Mouse (Mus musculus): Measurements from ENCODE around the gene Pde6d. TPM values are rescaled to one million over a fixed set of nuclear protein-coding genes. Genes with fewer than 3 reads are reported as not detected.
A peak's percentile ranks its signal among the peaks of the same experiment; 100 is the strongest.

Gene Pde6d
- 10 to 100 TPM; 40.3 to 44.5 TPM for total RNA-seq (2021)
- long read RNA-seq, experiment 1, transcript Pde6d-201 (5 exons, 1,159 nt) = major isoform, 65 of 71 reads
- long read RNA-seq, experiment 1, partial matches to known transcripts = 0 of 71 reads
- long read RNA-seq, experiment 1, other reads (novel, unspliced or antisense) = 6 of 71 reads
- long read RNA-seq, experiment 2, transcript Pde6d-201 (5 exons, 1,159 nt) = major isoform, 44 of 48 reads
- long read RNA-seq, experiment 2, partial matches to known transcripts = 0 of 48 reads
- long read RNA-seq, experiment 2, other reads (novel, unspliced or antisense) = 4 of 48 reads

DNA sequence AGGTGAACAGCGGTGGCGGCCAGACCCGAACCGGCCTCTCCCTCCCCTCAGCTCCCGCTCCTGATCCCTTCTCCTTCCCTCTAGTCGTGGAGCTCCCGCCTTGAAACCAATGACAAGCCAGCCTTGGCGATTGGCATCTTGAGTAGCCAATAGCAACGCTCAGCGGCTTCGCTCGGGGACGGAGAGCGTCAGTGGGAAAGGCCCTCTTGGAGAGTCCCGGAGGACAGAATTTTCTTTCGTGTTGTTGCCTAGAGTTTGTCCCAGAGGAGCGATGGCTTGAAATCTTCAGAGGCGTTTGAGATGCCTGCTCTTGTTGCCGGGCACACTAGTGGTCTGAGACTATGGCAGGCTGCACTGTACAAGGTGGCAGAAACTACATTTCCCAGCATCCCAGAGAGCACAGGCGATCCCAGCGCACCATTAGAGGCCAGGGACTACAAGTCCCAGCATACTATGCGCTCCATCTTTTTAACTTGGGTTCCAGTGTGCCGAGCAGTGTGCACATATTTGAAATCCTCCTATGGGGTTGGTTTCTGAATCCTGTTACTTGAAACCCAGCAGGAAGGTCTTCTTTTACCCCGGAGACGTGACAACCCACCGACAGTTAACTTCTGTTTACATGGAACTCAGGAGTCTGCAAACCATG lies at the start of gene Pde6d, which contains the start of gene Cops7b:
Pde6d (minus strand) TSS at position 179 of the 646 bp plus-strand sequence.
Cops7b (plus strand) TSS at position 454 of the 646 bp plus-strand sequence.
- DNase-seq = peak; percentile 96
- intact Hi-C loops (cut with DNase I) = no loop called here

DNA sequence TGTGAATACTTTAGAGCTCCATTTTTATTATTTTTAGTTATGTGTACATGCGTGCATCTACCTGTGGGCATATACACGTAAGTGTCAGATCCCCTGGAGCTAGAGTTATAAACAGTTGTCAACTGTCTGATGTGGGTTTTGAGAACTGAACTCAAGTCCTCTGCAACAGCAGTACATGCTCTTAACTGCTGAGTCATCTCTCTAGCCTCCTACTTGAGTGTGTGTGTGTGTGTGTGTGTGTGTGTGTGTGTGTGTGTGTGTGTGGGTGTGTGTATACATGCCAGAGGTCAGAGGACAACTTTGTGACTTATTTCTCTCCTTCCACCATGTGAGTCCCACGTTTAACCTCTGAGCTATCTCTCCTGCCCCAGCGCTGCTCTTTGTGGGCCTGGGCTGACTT lies 48.1 kb upstream of the Pde6d start:
- DNase-seq = no peak
- intact Hi-C loops (cut with DNase I) = no loop called here

DNA sequence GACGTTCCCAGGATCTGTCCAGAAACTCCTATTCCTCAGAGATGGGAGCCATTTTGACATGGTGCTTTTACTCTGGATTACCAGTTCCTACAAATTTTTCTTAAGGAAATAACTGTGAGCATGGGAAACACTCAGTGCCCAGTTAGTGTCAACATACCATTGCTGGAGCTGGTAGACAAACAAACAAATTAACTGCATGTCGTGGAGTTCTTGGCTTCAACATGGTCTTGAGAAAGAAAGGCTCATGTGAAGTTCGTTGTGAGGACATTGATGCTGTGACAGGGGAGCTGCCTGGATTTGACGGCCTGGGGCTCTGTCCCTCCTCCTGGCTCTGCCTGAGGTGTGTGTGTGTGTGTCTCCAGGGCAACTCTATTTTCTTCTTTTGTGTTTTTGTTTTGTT lies 47.5 kb upstream of the Pde6d start:
- intact Hi-C loops (cut with DNase I) = no loop called here
- no peak for DNase-seq

DNA sequence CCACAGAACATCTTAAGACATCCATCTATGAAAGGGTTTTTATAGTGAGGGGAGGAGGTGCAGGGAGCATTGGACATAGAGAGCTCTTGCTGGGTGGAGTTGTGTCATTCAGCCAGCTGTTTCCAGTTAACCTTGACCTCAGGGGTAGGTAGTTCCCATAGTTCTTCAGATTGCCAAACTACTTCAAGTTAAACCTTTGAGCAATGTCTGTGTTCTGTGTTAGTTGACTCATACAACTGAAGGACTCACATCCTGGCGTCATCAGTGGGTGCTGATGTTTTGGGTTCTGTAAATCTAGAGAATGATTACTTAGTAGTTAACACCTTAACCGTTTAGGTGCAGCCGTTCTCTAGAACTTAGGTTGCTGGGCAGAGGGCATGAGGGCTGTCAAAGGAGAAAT lies 45.8 kb upstream of the Pde6d start:
- intact Hi-C loops (cut with DNase I) = no loop called here
- no peak for DNase-seq

DNA sequence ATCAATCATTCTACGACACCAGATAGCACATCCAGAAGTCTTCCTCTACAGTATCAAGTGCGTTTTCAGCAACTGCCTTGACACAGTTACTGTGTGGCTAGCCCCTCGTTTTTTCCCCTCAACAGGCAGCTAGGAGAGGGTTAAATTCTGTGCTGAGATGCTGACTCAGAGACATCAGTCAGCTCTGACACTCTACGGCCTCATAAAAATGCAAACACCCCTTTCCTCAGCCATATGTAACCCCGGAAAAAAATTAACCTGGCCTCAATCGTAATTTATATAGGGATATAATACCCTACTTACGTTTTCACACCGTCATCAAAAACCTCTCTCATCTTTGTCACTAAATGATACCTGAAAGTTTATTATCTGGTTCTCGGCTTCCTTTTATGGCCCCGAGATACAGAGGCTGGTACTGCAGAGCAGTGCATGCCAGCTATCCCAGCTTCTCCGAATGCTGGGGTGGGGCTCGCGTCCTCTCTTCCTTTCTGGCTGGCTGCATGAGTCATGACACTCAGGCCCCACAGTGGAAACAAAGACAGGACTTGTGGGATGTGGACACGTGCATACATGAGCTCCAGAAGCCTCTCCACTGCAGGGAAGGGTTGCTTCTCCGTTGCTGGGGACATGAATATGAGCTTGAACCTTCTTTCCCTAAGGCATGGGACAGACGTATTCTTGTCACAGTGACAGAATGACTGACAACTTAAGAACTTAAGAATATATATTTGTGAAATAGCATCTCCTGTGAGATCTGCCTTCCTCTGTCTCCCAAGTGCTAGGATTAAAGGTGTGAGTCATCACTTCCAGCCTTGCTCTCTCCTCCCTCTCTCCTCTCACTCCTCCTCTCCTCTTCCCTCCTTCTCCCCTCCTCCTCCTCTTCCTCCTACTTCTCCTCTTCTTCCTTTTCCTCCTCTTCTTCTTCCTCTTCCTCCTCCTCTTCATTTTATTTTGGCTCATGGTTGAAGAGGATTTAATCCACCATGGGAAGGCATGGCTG lies 40.9 kb upstream of the Pde6d start:
- no peak for DNase-seq
- intact Hi-C loops (cut with DNase I) = no loop called here

DNA sequence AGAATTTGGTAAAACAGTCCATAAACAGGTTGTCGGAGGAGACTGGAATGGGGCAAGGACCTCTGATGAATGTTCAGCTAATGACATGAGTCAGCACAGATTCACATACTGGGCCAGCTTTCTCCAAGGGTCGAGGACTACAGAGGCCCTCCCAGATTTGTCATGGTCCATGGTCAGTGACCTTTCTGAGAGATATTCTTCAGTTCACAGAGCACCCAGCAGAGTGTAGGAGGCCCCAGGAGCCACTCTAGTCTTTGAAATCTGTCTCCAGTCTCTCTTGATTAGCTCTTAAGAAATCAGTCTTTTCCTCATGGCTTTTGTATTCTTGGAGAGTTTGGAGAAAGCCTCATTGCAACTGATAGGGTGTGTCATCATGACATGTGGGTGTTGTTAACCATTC lies 39.9 kb upstream of the Pde6d start:
- DNase-seq = no peak
- intact Hi-C loops (cut with DNase I) = no loop called here

DNA sequence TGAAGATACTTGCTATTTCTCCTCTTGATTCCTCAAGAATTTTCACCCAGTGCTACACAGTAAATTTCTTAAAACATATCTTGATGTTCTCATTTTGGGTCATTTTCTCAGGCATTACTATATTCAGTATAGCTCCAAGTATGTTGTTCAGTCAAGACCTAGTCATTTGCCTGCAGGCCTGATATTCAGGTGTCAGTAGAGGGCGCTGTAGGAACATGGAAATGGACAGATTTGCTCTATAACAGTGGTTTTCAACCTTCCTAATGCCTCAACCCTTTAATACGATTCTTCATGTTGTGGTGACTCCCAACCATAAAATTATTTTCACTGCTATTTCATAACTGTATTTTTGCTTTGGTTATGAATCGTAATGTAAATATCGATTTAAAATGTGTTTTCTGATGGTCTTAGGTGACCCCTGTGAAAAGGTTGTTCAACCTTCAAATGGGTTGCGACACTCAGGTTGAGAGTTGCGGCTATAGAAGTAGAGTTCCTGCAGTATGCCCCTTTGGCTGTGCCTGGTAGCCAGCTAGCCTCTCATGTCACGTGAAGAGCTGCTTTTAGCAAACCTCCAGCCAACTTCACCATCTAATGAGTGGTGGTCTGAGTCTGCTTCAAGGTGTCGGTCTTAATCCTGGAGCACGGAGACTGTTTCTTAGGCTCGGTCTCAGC lies 36.2 kb upstream of the Pde6d start:
- intact Hi-C loops (cut with DNase I) = loop anchor here (1.0 to 5.0 kb wide), 2 partner anchors 424 to 569 kb away; no protein-coding TSS in a partner anchor

DNA sequence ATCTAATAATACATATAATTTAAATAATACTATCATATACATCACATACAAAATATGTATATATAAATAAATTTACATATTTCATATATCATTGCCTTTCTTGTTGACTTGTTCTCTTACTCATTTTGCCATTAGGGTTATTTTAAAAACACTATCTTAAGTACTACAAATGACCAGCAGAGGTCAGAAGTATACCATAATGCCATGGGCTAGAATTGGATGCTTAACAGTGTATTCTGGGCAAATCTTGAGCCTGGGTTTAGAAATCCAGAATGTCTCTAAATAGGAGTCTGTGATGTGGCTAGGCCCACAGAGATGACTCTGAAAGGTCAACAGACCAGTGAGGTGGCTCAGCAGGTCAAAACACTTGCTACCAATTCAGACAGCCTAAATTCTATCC lies 31.8 kb upstream of the Pde6d start:
- DNase-seq = no peak
- intact Hi-C loops (cut with DNase I) = no loop called here

More for the DNA sequence above, 36.2 kb upstream of the Pde6d start:
- DNase-seq = peak; percentile 44 to 78

DNA sequence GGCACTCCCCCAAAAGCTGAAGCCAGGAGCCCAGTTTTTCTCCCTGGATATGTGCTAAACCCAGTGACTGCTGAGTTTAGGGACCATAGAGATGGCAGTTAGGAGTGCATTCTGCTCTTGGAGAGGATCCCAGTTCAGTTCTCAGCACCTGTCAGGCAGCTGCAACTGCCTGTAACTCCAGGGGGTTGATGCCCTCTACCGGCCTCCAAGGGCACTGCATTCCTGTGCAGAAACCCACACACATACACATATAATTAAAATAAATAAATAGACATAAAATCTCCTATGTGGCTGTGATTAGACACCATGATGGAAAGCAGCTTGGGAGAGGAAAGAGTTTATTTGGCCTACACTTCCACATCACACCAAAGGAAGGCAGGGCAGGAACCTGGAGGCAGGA lies 29.7 kb upstream of the Pde6d start:
- intact Hi-C loops (cut with DNase I) = no loop called here
- no peak for DNase-seq

DNA sequence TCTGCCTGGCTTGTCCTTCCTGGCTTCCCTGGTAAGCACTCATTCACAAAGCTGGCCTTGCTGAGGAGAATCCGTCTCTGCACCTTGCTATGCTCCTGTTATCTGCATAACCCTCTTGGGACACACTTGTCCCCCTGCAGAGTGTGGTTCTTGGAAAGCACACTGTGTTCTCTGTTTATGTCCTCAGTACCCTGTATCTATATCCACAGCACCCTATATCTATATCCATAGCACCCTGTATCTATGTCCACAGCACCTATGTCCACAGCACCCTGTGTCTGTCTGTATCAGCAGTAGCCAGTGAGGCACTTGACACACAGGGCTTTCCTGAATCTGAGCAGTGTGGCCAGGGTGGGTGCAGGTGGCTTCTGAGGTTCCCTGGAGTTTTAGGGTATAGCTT lies 28.5 kb upstream of the Pde6d start:
- DNase-seq = no peak
- intact Hi-C loops (cut with DNase I) = no loop called here

DNA sequence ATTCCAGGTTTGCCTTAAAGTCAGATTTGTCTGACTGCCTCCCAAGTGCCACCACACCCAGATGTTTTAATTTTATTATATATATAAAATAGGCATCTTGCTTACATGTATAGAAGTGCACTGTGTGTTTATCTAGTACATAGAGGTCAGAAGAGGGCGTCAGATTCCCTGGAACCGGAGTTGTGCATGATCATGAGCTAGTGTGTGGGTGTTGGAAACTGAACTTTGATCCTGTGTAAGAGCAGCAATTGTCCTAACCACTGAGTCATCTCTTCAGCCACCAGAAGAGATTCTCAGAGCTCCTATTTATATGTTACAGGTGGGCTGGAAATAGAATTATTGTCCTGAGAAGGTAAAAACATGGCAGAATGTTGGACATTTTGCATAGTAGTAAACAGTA lies 17.7 kb upstream of the Pde6d start:
- intact Hi-C loops (cut with DNase I) = no loop called here
- DNase-seq = no peak

DNA sequence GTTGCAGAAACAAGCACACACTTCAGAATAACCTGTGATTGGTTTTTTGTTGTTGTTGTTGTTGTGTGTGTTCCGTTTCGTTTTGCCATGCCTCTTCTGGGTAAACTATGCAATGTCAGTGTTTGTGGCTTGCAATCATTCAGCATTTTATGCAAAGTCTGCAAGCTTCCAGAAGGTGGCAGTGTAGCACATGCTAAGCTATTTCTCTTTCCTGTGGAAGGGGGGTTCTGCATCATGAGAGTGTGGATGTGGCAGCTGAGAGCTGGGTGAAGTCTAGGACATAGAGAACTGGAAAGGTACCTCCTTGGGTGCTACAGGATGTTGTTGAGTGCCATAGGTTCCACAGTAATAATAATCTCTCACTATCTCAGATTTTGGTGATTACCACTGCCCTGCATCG lies 16.1 kb upstream of the Pde6d start:
- peak in 1 of 2 experiments; percentile 21 for DNase-seq
- intact Hi-C loops (cut with DNase I) = no loop called here

DNA sequence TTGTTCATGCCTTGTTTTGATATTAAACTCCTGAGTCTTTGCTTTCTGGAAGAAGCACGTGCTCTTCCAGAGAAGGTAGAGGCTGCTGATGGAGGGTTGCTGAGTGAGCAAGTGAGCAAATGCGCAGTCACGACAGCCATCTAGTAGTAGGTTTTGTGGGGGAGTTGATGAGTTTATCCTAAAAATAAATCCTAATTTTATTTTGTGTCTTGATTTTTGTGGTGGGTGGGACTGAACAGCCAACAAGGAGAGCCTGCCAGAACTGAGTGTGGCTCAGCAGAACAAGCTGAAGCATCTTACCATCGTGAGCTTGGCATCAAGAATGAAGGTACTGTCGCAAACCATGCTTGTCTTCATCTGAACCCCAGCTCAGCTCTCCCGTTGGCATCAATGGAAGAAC lies 14.1 kb upstream of the Pde6d start:
- intact Hi-C loops (cut with DNase I) = no loop called here
- DNase-seq = no peak

DNA sequence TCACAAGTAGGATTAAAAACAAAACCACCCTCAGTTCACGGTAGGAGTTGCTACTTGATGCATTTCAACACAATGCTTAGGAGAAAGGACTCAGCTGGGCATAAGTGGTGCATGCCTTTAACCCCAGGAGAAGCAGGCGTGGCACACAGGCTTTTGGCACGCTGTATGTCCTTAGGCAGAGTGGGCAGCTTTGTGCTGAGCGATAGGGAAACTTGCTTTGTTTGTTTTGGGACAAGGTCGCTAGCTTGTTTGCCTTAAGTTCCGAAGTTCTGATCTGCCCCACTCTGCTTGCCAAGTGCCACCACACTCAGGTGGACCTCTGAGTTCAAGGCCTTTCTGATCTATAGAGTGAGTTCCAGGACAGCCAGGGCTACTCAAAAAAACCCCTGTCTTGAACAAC lies 12.9 kb upstream of the Pde6d start:
- intact Hi-C loops (cut with DNase I) = no loop called here
- no peak for DNase-seq

DNA sequence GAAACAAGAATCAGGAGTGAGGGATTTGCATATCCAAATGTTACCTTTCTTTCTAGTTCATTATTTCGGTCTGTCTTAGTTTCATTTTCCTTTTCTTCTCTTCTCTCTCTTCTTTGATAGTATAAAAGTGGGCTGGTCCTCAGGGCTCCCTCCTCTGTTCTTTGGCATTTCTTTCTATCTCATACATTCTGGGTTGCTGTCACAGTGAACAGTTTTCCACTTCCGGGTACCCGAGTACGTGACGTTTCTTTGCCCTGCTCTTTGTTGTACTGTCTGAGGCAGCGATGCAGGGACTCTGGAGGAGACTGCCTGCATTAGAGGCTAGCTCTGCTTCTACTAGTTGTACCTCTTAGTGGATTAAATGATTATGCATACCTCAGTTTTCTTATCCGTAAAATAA lies 12.1 kb upstream of the Pde6d start:
- intact Hi-C loops (cut with DNase I) = no loop called here
- DNase-seq = no peak

DNA sequence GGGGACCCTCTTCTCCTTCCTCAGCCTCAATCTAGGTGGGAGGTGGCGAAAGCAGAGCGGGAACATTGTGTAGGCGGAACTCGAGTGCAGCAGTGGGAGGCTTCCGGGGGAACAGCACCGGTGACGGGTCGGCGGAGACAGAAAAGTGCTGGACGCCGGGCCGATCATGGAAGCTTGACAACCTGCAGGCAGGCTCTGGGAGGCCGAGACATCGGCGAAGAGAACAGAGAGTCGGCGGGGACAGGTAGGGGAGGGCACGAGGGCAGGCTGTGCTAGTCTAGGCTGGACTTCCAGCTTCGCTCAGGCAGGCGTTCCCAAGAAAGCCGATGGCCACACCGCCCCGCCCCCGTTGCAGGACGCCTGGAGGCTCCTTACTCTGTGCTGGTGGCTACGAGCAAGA lies 4.6 kb upstream of the Pde6d start:
- intact Hi-C loops (cut with DNase I) = no loop called here
- DNase-seq = peak; percentile 81 to 89

DNA sequence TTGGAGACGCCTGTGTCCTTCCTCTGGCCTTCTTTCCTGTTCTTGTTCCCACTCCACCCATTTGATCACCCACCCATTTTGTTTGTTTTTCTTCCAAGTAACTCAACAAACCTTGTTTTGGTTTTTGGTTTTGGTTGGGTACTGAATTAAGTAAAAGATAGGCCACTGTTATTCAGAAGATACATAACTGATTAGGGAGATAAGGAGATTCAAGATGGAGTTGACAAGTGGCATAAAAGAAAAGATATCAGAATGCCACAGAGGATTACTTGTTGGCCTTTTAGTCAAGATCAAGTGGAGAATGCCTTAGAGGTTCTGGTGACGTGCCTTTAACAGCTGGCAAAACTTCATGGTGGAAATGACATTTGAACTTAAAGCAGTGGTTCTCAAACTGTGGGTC lies 1.3 kb upstream of the Pde6d start:
- no peak for DNase-seq
- intact Hi-C loops (cut with DNase I) = no loop called here

DNA sequence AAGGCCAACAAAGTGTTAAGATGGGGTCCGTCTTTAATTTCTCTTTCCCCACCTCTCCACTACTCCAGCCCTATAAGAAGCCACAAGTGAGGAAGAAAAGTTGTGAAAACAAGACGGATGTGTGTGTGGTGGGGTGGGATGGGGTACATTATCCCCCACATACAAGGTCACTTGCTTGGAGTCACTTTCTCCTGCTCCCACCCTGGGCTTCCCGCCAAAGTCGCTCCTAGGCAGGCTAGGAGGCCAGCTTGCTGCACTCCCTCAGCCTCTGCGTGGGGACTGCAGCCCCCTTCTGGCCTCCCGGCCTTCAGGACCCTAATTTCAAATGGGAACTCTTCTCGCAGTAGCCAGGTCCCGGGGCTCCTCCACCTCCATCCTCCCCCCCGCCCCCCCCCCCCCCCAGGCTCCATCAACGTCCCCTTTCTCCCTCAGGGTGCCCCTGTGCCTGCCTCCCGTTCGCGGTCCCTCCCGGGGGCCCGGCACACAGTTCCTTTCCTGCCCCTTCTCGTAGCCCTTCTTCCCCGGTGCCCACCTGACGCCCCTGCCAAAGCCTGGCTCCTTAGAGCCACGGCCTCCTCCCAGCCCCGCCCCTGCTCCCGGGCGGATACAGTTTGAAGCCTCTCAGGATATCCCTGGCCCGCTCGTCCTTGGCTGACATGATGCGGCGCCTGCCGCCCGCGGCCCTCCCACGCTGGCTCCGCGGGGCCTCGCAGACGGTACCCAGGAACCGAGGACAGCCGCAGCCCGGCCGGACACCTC lies 558 bp downstream of the Pde6d start:
- peak in 1 of 2 experiments; percentile 35 for DNase-seq
- intact Hi-C loops (cut with DNase I) = no loop called here

DNA sequence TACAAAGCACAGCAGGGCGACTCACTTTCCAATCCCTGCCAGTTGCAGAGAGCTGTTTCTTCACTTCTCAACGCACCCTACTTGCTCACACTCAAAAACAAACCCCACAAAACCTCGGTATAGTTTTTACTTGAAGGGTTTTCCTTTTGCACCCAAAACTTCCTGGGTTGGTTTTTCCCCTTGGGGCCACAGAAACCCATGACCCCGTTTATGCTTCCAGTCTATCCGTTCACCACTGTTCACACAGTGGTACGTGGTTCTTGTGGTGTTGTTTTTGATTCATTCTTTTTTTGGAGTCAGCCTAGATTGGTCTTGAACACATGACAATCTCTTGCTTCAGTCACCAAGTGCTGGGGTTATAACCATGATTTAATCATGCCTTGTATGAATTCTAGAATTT lies 2.0 kb downstream of the Pde6d start:
- intact Hi-C loops (cut with DNase I) = no loop called here
- DNase-seq = no peak

DNA sequence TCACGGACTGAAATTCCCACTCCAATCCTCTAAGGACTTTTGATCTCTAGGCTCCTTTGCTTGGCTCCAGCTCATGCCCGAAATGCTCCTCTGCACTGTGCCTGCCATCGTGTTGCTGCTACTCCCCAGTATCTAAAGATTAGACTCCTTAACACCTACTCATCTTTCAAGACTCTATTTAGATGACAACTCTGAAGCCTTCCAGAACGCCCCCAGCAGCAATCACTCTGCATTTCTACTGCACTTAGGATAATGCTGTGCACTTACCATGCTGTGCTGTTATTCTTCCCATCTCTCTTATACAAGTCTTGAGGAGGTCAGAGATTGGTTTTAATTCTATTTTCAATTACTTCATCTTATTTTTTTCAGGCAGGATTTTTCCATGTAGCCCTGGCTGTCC lies 10.5 kb downstream of the Pde6d start:
- no peak for DNase-seq
- intact Hi-C loops (cut with DNase I) = no loop called here

Data from heart, postnatal 14 days (tissue).